ENCODE assay signal across 24 mouse cellular contexts in genomic region chr5:143749630-143750208, GRCm38 (mm10).
"Had no signal": no experiment of that assay in that cellular context is flagged by ENCODE, and none has a peak within 500 bp of the region (broad histone marks: within the 10 kb centered on the region; RNA-seq: fewer than 3 reads in every experiment).

No protein-coding gene starts in this region.

- H3K9me3 ChIP-seq: heart, embryonic 13.5 days; heart, embryonic 15.5 days; limb, embryonic 13.5 days; limb, embryonic 15.5 days; liver, embryonic 12.5 days had no signal

- H3K4me2 ChIP-seq: heart, embryonic 11.5 days; heart, embryonic 13.5 days; heart, embryonic 15.5 days; hindbrain, embryonic 14.5 days; limb, embryonic 13.5 days; limb, embryonic 15.5 days; liver, embryonic 12.5 days had no signal

- H3K36me3 ChIP-seq: heart, embryonic 13.5 days; heart, embryonic 15.5 days; limb, embryonic 13.5 days; limb, embryonic 15.5 days; liver, embryonic 12.5 days had no signal

- H3K27ac ChIP-seq: gastrocnemius, adult 2 months; heart, adult 2 months; heart, embryonic 13.5 days; heart, embryonic 15.5 days; hindbrain, embryonic 14.5 days; kidney, postnatal 0 days; limb, embryonic 13.5 days; limb, embryonic 15.5 days; liver, embryonic 12.5 days; liver, embryonic 14.5 days had no signal

- H3K4me1 ChIP-seq: heart, embryonic 13.5 days; heart, embryonic 15.5 days; limb, embryonic 13.5 days; limb, embryonic 15.5 days; liver, embryonic 12.5 days had no signal

- H3K4me3 ChIP-seq: gastrocnemius, adult 2 months; heart, adult 2 months; heart, embryonic 13.5 days; heart, embryonic 15.5 days; limb, embryonic 13.5 days; limb, embryonic 15.5 days; liver, embryonic 12.5 days had no signal

- H3K9ac ChIP-seq: heart, embryonic 13.5 days; heart, embryonic 15.5 days; hindbrain, embryonic 14.5 days; limb, embryonic 13.5 days; limb, embryonic 15.5 days; liver, embryonic 12.5 days; liver, embryonic 14.5 days had no signal

- ATAC-seq: hindbrain, embryonic 16.5 days; inflammation-experienced regulatory T-cells, adult 6 months; liver, embryonic 12.5 days had no signal

- H3K27me3 ChIP-seq: heart, embryonic 15.5 days; limb, embryonic 15.5 days; liver, embryonic 12.5 days had no signal

- DNase-seq: gastrocnemius, adult 2 months; gastrocnemius, postnatal 10 days; gastrocnemius, postnatal 25 days; heart, adult 2 months; heart, postnatal 14 days; heart, postnatal 36 days; kidney, adult 11 months; kidney, adult 8-10 months; kidney, postnatal 14 days; kidney, postnatal 36 days; layer of hippocampus, adult 9-11 months; layer of hippocampus, postnatal 36 days; left cerebral cortex, postnatal 4 days had no signal
